ENCODE assay signal across 7 mouse cellular contexts in the genomic region with DNA sequence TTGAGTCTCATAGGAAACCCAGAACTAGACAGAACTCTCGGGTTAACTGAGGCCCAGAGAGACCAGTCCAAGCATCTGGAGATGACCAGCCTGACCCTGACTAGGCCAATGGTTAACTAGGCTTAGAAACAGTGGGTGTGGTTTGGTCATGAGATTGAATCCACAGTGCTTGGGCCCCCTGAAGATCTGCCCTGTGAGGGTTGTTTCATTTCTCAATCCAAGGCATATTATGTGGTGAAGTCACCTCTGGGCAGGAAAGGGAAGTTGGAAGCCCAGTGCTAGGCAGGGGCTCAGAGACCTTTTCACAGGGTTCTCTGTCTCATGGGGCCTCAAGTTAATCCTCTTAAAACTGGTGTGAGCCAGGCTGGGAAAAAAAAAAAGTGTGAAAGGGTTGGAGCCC. TPM values are rescaled to one million over a fixed set of nuclear protein-coding genes. Genes with fewer than 3 reads are reported as not detected.
A peak's percentile ranks its signal among the peaks of the same experiment; 100 is the strongest.
DNase-seq lines count a peak whose midpoint lies in the region; ATAC-seq and TF ChIP-seq lines count a peak whose summit lies in the region.

No protein-coding gene starts in this region.

- H3K4me2 ChIP-seq in midbrain, embryonic 11.5 days, result no peak overlapping the region
- H3K4me2 ChIP-seq in hindbrain, embryonic 12.5 days (replicated peaks), result peak overlapping the region; percentile 99
- peak overlapping the region; percentile 99 for H3K4me2 ChIP-seq in liver, embryonic 11.5 days
- peak overlapping the region; percentile 98; the same call in 1 of the 2 replicates for H3K4me2 ChIP-seq in stomach, postnatal 0 days (replicated peaks; ENCODE audit: low read depth)

- peaks cover 64% of the 10 kb centered on the region for H3K27me3 ChIP-seq in midbrain, embryonic 10.5 days (ENCODE audit: low read depth, poor library complexity, severe bottlenecking)
- H3K27me3 ChIP-seq in midbrain, embryonic 11.5 days (ENCODE audit: control insufficient read depth, insufficient read depth, low read length), result peaks cover 7% of the 10 kb centered on the region
- H3K27me3 ChIP-seq in hindbrain, embryonic 12.5 days, result peaks cover 40% of the 10 kb centered on the region
- no peaks in the 10 kb centered on the region for H3K27me3 ChIP-seq in liver, embryonic 11.5 days (replicated peaks; ENCODE audit: control insufficient read depth, insufficient read depth, low read length)
- no peaks in the 10 kb centered on the region for H3K27me3 ChIP-seq in stomach, postnatal 0 days (ENCODE audit: control insufficient read depth, insufficient read depth, low read length)

- no peak for ATAC-seq in midbrain, embryonic 11.5 days (ENCODE audit: low FRiP score)
- no peak for ATAC-seq in hindbrain, embryonic 12.5 days (ENCODE audit: low FRiP score)
- no peak for ATAC-seq in liver, embryonic 11.5 days (replicated peaks; ENCODE audit: low FRiP score)
- no peak for ATAC-seq in stomach, postnatal 0 days (ENCODE audit: low FRiP score, low TSS enrichment)
- ATAC-seq in megakaryocyte-erythroid progenitor cell, adult 5-6 weeks (replicated peaks; ENCODE audit: low FRiP score, low TSS enrichment, poor library complexity, severe bottlenecking), result no peak

- H3K36me3 ChIP-seq in midbrain, embryonic 10.5 days, result peaks cover 19% of the 10 kb centered on the region
- no peaks in the 10 kb centered on the region for H3K36me3 ChIP-seq in midbrain, embryonic 11.5 days (ENCODE audit: control insufficient read depth, insufficient read depth, low read length)
- H3K36me3 ChIP-seq in hindbrain, embryonic 12.5 days, result no peaks in the 10 kb centered on the region
- peaks cover 16% of the 10 kb centered on the region; the same call in 1 of the 2 replicates for H3K36me3 ChIP-seq in liver, embryonic 11.5 days (ENCODE audit: control insufficient read depth, insufficient read depth, low read length)
- H3K36me3 ChIP-seq in stomach, postnatal 0 days (ENCODE audit: control insufficient read depth, insufficient read depth, low read length), result no peaks in the 10 kb centered on the region

- no peak for TF ChIP-seq CTCF in stomach, postnatal 0 days (IDR thresholded peaks at IDR 0.05; ENCODE audit: low read depth)

- H3K27ac ChIP-seq in midbrain, embryonic 10.5 days (replicated peaks), result peak overlapping the region; percentile 25; the same call in 1 of the 2 replicates
- no peak overlapping the region for H3K27ac ChIP-seq in midbrain, embryonic 11.5 days (ENCODE audit: low read depth, low read length)
- H3K27ac ChIP-seq in hindbrain, embryonic 12.5 days, result no peak overlapping the region
- peak overlapping the region; percentile 77 for H3K27ac ChIP-seq in liver, embryonic 11.5 days (ENCODE audit: low read depth, low read length)
- no peak overlapping the region for H3K27ac ChIP-seq in stomach, postnatal 0 days (replicated peaks)

- H3K4me1 ChIP-seq in midbrain, embryonic 10.5 days, result peaks cover 88% of the 10 kb centered on the region
- peaks cover 34% of the 10 kb centered on the region for H3K4me1 ChIP-seq in midbrain, embryonic 11.5 days (ENCODE audit: control insufficient read depth, insufficient read depth, low read length)
- H3K4me1 ChIP-seq in hindbrain, embryonic 12.5 days, result peaks cover 43% of the 10 kb centered on the region
- peaks cover 84% of the 10 kb centered on the region for H3K4me1 ChIP-seq in liver, embryonic 11.5 days (replicated peaks; ENCODE audit: control insufficient read depth, insufficient read depth, low read length)
- peaks cover 4% of the 10 kb centered on the region for H3K4me1 ChIP-seq in stomach, postnatal 0 days (replicated peaks; ENCODE audit: control insufficient read depth, insufficient read depth)

- 56% methylated on average over 1 of the region's 1 CpGs for WGBS in midbrain, embryonic 10.5 days
- 48% methylated on average over 1 of the region's 1 CpGs for WGBS in midbrain, embryonic 11.5 days
- 68% methylated on average over 1 of the region's 1 CpGs for WGBS in hindbrain, embryonic 12.5 days
- WGBS in liver, embryonic 11.5 days, result 37% methylated on average over 1 of the region's 1 CpGs
- 54% methylated on average over 1 of the region's 1 CpGs for WGBS in stomach, postnatal 0 days

- no peak for DNase-seq in midbrain, embryonic 10.5 days (ENCODE audit: low spot score)
- DNase-seq in midbrain, embryonic 11.5 days (ENCODE audit: low spot score, missing footprints), result no peak
- no peak for DNase-seq in liver, embryonic 11.5 days (ENCODE audit: low spot score)
- no peak for DNase-seq in stomach, postnatal 0 days (ENCODE audit: low spot score)
- no peak for DNase-seq in frontal cortex, postnatal 36 days (ENCODE audit: low spot score in 2 of 2)

- no peak overlapping the region; the same call in 1 of the 2 replicates for H3K9ac ChIP-seq in midbrain, embryonic 11.5 days (ENCODE audit: low read length)
- H3K9ac ChIP-seq in hindbrain, embryonic 12.5 days, result no peak overlapping the region; the same call in 1 of the 2 replicates
- H3K9ac ChIP-seq in liver, embryonic 11.5 days (ENCODE audit: low read depth, low read length), result peak overlapping the region; percentile 90
- 0 out of 2 replicates have a peak overlapping the region, but pooled peaks have one; percentile 18 for H3K9ac ChIP-seq in stomach, postnatal 0 days (ENCODE audit: low read length)

- H3K4me3 ChIP-seq in midbrain, embryonic 10.5 days, result peak overlapping the region; percentile 78
- H3K4me3 ChIP-seq in midbrain, embryonic 11.5 days (ENCODE audit: low read depth, low read length), result no peak overlapping the region
- H3K4me3 ChIP-seq in hindbrain, embryonic 12.5 days, result no peak overlapping the region
- H3K4me3 ChIP-seq in liver, embryonic 11.5 days (ENCODE audit: low read depth, low read length), result peak overlapping the region; percentile 94
- H3K4me3 ChIP-seq in stomach, postnatal 0 days (ENCODE audit: low read depth, low read length), result no peak overlapping the region

- H3K9me3 ChIP-seq in midbrain, embryonic 10.5 days (replicated peaks), result no peaks in the 10 kb centered on the region
- H3K9me3 ChIP-seq in midbrain, embryonic 11.5 days (ENCODE audit: control insufficient read depth, low read length), result no peaks in the 10 kb centered on the region
- H3K9me3 ChIP-seq in hindbrain, embryonic 12.5 days (replicated peaks), result no peaks in the 10 kb centered on the region
- H3K9me3 ChIP-seq in liver, embryonic 11.5 days (ENCODE audit: control insufficient read depth, low read length), result no peaks in the 10 kb centered on the region
- H3K9me3 ChIP-seq in stomach, postnatal 0 days (ENCODE audit: control insufficient read depth, low read length), result no peaks in the 10 kb centered on the region

- TF ChIP-seq EP300 in stomach, postnatal 0 days (optimal IDR thresholded peaks at IDR 0.05), result no peak

RNA-seq across cellular contexts. Expression of gene Mfsd12, which starts 1.6 kb away (rescaled TPM):
- 9.3 and 10.6 TPM in 2 replicates for polyA plus RNA-seq in midbrain, embryonic 10.5 days (2016; fragmentation: Nextera tagmentation; extraction: Ambion mirVana)
- 2.8 and 4.4 TPM in 2 replicates for polyA plus RNA-seq in midbrain, embryonic 11.5 days (2014; fragmentation: Nextera tagmentation; extraction: Ambion mirVana)
- 11.4 and 12.9 TPM in 2 replicates for polyA plus RNA-seq in hindbrain, embryonic 12.5 days (2016; fragmentation: Nextera tagmentation; extraction: Ambion mirVana)
- polyA plus RNA-seq in liver, embryonic 11.5 days (2014; fragmentation: Nextera tagmentation; extraction: Ambion mirVana), result 11.2 TPM in 2 replicates
- polyA plus RNA-seq in stomach, postnatal 0 days (2015; fragmentation: Nextera tagmentation; extraction: Ambion mirVana), result 7.4 and 7.9 TPM in 2 replicates
- 15.7 and 16.4 TPM in 2 replicates for total RNA-seq in megakaryocyte-erythroid progenitor cell, adult 5-6 weeks (2014; fragmentation: Nextera tagmentation)
- total RNA-seq in megakaryocyte-erythroid progenitor cell, adult 5-6 weeks (2017), result 13.9 and 14.1 TPM in 2 replicates

RNA-seq across cellular contexts. Expression of gene 4930404N11Rik, which starts 6.8 kb away (rescaled TPM):
- polyA plus RNA-seq in midbrain, embryonic 10.5 days (2016; fragmentation: Nextera tagmentation; extraction: Ambion mirVana), result 0.38 and 0.39 TPM in 2 replicates
- polyA plus RNA-seq in midbrain, embryonic 11.5 days (2014; fragmentation: Nextera tagmentation; extraction: Ambion mirVana), result 0.12 TPM in 1 of 2 replicates, not detected in the other
- 0.52 and 0.88 TPM in 2 replicates for polyA plus RNA-seq in hindbrain, embryonic 12.5 days (2016; fragmentation: Nextera tagmentation; extraction: Ambion mirVana)
- polyA plus RNA-seq in liver, embryonic 11.5 days (2014; fragmentation: Nextera tagmentation; extraction: Ambion mirVana), result 0.64 and 0.68 TPM in 2 replicates
- polyA plus RNA-seq in stomach, postnatal 0 days (2015; fragmentation: Nextera tagmentation; extraction: Ambion mirVana), result 16.5 and 17.5 TPM in 2 replicates
- 0.70 TPM in 1 of 2 replicates, not detected in the other for total RNA-seq in megakaryocyte-erythroid progenitor cell, adult 5-6 weeks (2014; fragmentation: Nextera tagmentation)
- total RNA-seq in megakaryocyte-erythroid progenitor cell, adult 5-6 weeks (2017), result 1.9 TPM in 1 of 2 replicates, not detected in the other

RNA-seq across cellular contexts. Expression of gene Hmg20b, which starts 8.6 kb away (rescaled TPM):
- 102 and 115 TPM in 2 replicates for polyA plus RNA-seq in midbrain, embryonic 10.5 days (2016; fragmentation: Nextera tagmentation; extraction: Ambion mirVana)
- 89.1 and 97.7 TPM in 2 replicates for polyA plus RNA-seq in midbrain, embryonic 11.5 days (2014; fragmentation: Nextera tagmentation; extraction: Ambion mirVana)
- polyA plus RNA-seq in hindbrain, embryonic 12.5 days (2016; fragmentation: Nextera tagmentation; extraction: Ambion mirVana), result 92.0 and 93.4 TPM in 2 replicates
- polyA plus RNA-seq in liver, embryonic 11.5 days (2014; fragmentation: Nextera tagmentation; extraction: Ambion mirVana), result 68.6 and 69.2 TPM in 2 replicates
- polyA plus RNA-seq in stomach, postnatal 0 days (2015; fragmentation: Nextera tagmentation; extraction: Ambion mirVana), result 72.2 and 77.9 TPM in 2 replicates
- 25.7 and 37.6 TPM in 2 replicates for total RNA-seq in megakaryocyte-erythroid progenitor cell, adult 5-6 weeks (2014; fragmentation: Nextera tagmentation)
- 44.2 and 61.1 TPM in 2 replicates for total RNA-seq in megakaryocyte-erythroid progenitor cell, adult 5-6 weeks (2017)

RNA-seq across cellular contexts. Expression of gene Gipc3, which starts 15.8 kb away (rescaled TPM):
- not detected in 2 replicates for polyA plus RNA-seq in midbrain, embryonic 10.5 days (2016; fragmentation: Nextera tagmentation; extraction: Ambion mirVana)
- 0.04 TPM in 1 of 2 replicates, not detected in the other for polyA plus RNA-seq in midbrain, embryonic 11.5 days (2014; fragmentation: Nextera tagmentation; extraction: Ambion mirVana)
- not detected in 2 replicates for polyA plus RNA-seq in hindbrain, embryonic 12.5 days (2016; fragmentation: Nextera tagmentation; extraction: Ambion mirVana)
- not detected in 2 replicates for polyA plus RNA-seq in liver, embryonic 11.5 days (2014; fragmentation: Nextera tagmentation; extraction: Ambion mirVana)
- 0.06 and 0.10 TPM in 2 replicates for polyA plus RNA-seq in stomach, postnatal 0 days (2015; fragmentation: Nextera tagmentation; extraction: Ambion mirVana)
- not detected in 2 replicates for total RNA-seq in megakaryocyte-erythroid progenitor cell, adult 5-6 weeks (2014; fragmentation: Nextera tagmentation)
- not detected in 2 replicates for total RNA-seq in megakaryocyte-erythroid progenitor cell, adult 5-6 weeks (2017)

RNA-seq across cellular contexts. Expression of gene Fzr1, which starts 19.5 kb away (rescaled TPM):
- polyA plus RNA-seq in midbrain, embryonic 10.5 days (2016; fragmentation: Nextera tagmentation; extraction: Ambion mirVana), result 138 and 146 TPM in 2 replicates
- 94.3 and 104 TPM in 2 replicates for polyA plus RNA-seq in midbrain, embryonic 11.5 days (2014; fragmentation: Nextera tagmentation; extraction: Ambion mirVana)
- polyA plus RNA-seq in hindbrain, embryonic 12.5 days (2016; fragmentation: Nextera tagmentation; extraction: Ambion mirVana), result 132 and 134 TPM in 2 replicates
- polyA plus RNA-seq in liver, embryonic 11.5 days (2014; fragmentation: Nextera tagmentation; extraction: Ambion mirVana), result 74.0 and 75.9 TPM in 2 replicates
- polyA plus RNA-seq in stomach, postnatal 0 days (2015; fragmentation: Nextera tagmentation; extraction: Ambion mirVana), result 51.4 and 51.6 TPM in 2 replicates
- total RNA-seq in megakaryocyte-erythroid progenitor cell, adult 5-6 weeks (2014; fragmentation: Nextera tagmentation), result 28.5 and 50.0 TPM in 2 replicates
- total RNA-seq in megakaryocyte-erythroid progenitor cell, adult 5-6 weeks (2017), result 12.2 and 14.9 TPM in 2 replicates

Comparison
In these comparisons a context has a peak if more than half of its experiments do, and no peak if none do; other contexts are left out.
1. H3K27ac ChIP-seq: peak in midbrain, embryonic 10.5 days (single experiment) and liver, embryonic 11.5 days (single experiment); none in midbrain, embryonic 11.5 days (single experiment), hindbrain, embryonic 12.5 days (single experiment) and stomach, postnatal 0 days (single experiment).
2. H3K4me3 ChIP-seq: peak in midbrain, embryonic 10.5 days (single experiment) and liver, embryonic 11.5 days (single experiment); none in midbrain, embryonic 11.5 days (single experiment), hindbrain, embryonic 12.5 days (single experiment) and stomach, postnatal 0 days (single experiment).
3. H3K9ac ChIP-seq: peak in liver, embryonic 11.5 days (single experiment) and stomach, postnatal 0 days (single experiment); none in midbrain, embryonic 11.5 days (single experiment) and hindbrain, embryonic 12.5 days (single experiment).